Mouse (Mus musculus): Measurements from ENCODE around the gene Sh3rf1.

The Sh3rf1 gene

DNA sequence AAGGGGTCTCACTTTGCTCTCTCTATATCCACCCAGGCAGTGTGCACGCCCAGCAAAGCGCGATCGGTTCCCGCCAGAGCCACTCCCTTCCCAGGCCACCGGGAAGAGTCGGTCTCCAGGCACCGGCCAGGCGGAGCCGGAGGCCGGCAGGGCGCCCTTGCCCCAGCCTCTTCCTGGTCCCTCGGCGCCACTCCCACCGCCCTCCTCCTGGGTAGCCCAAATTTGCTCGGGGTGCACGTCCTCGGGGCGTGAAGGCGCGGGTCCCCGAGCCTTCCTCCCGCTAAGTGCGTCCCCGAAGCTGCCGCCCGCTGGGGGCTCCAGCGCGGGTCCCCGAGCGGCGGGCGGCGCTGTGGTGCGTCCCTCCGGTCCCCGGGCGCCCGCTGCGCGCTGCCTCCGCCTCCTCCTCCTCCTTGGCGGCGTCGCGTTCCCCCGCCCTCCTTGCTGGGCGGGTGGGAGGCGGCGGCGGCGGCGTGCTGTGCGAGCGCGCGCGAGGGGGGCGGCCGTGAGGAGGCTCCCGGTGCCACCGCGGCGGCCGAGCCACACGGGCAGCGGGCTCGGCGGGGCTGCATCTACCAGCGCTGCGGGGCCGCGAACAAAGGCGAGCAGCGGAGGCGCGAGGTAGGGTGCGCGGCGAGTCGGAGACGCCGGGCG lies at the start of gene Sh3rf1:
Gene Sh3rf1 (plus strand): TSS at position 144 of the 651 bp plus-strand sequence.
- peak; percentile 87 for DNase-seq (ENCODE audit: low spot score)

- DNase-seq (ENCODE audit: low spot score) = no peak
Observed at GRCm38 (mm10) chr8:61173921-61174492, 49.7 kb upstream of the Sh3rf1 start.

- DNase-seq (ENCODE audit: low spot score) = no peak
Observed at GRCm38 (mm10) chr8:61175876-61176275, 47.8 kb upstream of the Sh3rf1 start.

DNA sequence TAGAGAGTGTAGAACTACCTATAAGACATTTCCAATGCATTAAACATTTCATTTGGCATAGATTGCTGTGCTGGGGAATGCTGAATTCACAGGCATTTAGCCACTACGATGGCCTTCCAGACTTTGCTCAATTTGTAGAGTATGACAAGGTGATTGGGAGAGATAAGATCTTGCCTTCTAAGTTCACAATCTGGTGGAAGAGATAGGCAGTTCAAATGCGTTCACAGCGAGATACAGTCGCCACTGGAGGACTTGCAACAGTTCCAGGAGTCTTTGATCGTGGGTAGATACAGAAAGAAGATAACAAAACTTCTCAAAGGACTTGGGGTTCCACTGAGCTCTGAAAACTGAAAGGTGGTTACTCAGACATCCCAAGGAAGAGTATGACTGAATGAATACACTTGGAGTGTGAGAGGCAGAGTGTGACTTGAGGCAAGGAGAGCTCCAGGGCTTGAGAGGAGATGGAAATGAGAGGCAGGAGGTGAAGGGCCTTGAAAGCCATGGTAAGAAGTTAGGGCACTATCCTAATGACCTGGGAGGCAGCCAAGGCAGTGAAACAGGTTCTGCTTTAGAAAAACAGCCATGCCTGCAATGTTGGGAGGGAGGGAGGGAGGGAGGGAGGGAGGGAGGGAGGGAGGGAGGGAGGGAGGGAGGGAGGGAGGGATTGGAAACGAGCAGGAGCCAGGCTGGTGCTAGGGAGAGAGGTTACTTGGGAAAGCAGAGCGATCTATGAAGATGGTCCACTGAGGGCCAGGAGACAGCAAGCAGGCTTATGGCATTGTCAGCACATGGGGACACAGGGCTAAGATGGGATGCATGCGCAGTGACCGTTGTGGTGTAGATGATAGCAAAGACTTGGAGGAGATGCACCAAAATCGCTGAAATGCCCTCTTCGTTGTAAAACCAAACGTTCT lies 45.7 kb upstream of the Sh3rf1 start:
- DNase-seq (ENCODE audit: low spot score) = no peak

- no peak for DNase-seq (ENCODE audit: low spot score)
Observed at GRCm38 (mm10) chr8:61178594-61179140, 45.0 kb upstream of the Sh3rf1 start.

DNA sequence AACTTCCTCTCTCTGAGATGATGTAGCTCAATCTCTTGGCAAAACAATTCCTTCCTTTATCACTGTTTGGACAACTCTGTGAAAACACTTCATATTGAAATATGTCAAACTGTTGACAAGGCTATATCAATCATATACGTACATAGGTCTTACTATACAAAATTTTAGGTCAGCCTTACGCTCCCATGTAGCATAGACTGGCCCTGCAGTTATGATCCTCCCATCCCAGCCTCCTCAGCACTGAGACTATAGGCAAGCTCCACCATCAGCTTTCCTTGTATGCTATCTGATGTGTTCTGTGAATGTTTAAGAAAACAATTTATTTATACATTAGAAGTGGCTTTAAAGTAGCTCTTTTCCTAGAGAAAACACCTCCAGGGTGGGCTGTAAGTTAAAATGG lies 42.1 kb upstream of the Sh3rf1 start:
- no peak for DNase-seq (ENCODE audit: low spot score)

DNA sequence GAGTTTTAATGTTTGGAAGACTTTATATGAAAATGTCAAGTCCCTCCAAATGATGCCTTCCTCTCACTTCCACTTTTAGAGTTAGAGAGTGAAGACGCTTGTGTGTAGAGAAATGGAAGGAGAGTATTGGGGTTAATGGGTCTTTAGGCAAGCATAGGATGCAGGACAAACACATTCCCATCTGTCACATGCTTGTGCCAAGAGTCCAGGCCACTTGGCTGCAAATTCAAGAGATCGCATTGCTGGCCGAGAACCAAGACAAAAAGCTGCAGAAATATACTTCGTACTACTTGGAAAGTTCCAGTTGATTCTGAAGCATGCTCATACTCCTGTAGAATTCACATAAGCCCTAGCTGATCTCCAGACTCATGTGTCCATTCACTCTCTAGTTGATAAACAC lies 41.7 kb upstream of the Sh3rf1 start:
- no peak for DNase-seq (ENCODE audit: low spot score)

DNA sequence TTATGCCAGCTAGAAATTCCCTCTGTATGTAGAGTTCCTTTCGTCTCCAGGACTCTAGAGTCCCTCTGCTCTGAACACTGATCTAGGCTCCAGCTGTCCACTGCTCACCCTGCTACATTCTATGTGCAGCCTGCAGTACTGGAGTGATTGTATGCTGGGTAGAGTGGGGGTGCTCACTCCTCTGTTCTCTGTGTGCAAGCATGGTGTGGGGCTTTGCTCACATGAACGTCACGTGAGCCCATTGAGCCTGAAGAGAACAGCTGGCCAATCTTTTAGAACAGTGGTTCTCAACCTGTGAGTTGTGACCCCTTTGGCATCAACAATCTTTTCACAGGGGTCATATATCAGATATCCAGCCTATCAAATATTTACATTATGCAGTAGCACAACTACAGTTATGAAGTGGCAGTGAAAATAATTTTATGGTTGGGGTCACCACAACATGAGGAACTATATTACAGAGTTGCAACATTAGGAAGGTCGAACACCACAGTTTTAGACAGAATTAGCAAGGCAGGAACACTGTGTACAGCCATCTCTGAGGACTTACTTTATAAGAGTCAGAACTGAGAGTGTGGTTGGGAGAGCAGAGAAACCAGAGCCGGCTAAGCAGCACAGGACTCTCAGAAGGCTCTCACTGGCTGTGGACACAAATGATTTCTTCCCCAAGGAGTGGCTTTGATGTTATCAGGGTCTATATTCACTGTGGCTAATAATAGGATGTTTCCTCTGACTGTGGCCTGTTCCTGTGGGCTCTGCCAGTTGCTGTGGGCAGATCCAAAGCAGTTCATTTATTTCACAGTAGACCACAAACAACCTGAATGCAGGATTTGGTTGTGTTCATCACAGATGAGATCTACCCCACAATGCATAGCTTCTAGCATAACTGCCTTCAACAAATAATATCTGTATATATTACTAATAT lies 38.1 kb upstream of the Sh3rf1 start:
- no peak for DNase-seq (ENCODE audit: low spot score)

- no peak for DNase-seq (ENCODE audit: low spot score)
Observed at GRCm38 (mm10) chr8:61194306-61194925, 29.3 kb upstream of the Sh3rf1 start.

GRCm38 (mm10) chr8:61200254-61200887 lies 23.3 kb upstream of the Sh3rf1 start:
- no peak for DNase-seq (ENCODE audit: low spot score)

DNA sequence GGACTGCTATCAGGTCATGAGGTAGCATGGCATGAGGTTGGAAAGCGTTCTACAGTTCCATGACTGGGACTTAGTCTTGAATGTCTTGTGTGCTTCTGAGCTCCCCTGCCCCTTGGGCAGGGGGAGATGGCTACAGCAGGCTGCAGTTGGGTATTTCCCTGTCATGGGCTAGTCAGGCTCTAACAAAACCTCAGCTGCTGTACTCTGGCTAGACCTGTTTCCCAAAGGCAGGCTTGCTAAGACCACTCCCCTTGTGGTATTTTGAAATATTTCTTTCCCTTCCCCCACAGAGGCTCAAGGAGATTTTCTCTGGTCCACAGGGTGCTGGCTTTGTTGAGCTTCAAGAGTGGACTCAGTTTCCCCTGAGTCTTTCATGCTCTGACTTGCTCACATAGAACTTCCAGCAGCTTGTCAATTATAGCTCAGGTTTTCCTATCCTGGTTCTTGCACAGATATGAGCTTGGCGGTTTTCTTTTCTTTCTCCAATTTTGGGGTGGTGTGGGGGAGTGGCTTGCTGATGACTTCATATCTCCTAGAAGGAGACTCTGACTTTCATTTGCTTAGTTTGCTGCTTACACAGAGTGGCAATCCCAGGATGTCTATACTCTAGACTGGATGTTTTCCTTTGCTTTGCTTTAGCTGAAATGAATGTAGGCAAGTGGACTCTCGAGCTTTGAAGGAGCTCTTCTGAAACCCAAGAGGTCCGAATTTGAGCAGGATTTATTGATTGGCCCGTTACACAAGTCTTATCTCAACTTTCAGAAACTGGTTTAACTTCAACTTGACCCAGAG lies 20.4 kb upstream of the Sh3rf1 start:
- no peak for DNase-seq (ENCODE audit: low spot score)

DNA sequence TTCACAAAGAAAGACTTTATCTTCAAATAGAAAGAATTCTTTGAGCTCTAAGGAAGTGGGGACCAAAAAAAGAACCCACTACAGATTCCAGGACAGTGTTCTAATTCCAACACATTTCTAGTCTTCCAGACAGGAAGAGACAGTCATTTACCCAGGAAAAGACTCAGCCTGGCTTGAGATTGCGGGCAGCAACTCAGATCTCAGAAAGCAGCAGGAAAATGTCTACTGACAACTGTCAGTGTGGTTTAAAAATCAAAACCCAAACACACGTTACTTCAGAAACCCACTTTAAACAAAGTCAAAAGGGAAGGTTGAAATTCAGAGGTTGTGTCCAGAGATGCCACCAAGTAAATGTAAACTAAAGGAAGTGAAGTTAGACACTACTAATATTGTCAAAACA lies 16.8 kb upstream of the Sh3rf1 start:
- DNase-seq (ENCODE audit: low spot score) = no peak

DNA sequence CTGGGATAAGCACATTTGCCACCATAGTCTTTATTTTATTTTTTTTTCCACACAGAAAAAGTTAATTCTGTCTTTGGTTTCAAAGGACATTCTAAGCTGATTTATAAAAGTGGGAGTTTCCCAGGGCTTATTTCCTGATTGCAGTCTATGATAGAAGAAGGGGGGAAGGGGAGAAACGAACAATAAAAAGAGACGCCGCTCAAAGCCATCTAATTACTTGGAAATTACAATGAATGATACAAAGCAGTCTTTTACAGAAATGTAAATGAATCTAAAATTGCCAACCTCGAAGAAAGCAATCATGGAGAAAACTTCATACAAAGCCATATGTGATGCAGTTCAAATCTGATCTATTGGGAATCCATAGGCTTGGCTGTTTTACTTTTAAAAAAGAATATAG lies 16.0 kb upstream of the Sh3rf1 start:
- no peak for DNase-seq (ENCODE audit: low spot score)

GRCm38 (mm10) chr8:61208719-61209118 lies 15.0 kb upstream of the Sh3rf1 start:
- DNase-seq (ENCODE audit: low spot score) = no peak

DNA sequence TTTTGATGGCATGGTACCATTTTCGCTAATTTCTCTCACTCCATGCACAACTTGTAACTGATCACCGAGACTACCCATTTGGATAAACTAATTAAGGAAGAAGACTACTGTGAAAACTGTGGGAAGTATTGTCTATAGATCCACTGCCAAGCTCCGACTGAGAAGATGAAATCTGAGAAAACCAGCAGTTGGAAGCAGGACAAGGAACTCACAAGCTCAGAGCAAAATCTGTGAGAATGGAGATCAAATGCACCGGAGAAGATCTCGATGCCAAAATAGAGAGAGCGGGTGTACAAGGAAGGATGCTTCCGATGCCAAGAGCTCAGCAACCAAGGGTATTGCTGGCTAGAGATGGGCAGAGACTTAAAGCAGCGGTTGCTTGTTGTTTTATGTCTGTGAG lies 12.8 kb upstream of the Sh3rf1 start:
- no peak for DNase-seq (ENCODE audit: low spot score)

DNA sequence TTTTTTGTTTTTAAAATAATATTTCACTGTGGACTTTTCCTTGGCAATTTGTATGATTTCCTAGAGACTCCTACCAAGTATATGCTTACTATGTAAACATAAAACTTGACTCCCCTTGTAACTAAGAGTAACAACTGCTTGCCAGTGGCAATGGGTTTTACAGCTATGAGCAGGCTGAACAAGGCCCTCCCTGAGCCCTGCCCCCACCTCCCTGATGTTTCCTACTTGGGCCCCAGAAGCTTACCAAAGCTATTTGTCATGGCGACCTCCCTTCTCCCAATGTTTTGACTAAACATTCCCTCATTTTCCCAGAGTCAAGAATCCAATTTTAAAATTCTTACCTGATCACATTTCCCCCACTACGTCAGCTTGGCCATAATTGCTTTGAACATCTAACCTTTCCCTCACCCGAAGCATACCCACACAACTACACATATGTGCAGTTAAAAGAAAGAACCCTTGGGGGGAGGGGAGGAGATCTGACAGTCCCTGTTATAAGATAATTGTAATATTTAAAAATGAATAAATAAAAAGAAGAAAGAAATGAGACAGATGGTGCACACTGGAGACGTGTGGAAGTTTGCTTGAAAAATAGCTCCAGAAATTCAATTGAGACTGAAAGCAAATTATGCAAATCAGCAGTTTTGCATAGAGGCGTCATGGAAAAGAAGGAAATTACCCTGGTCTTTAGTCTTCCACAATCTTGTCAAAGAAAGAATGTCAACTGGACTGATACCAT lies 8.4 kb upstream of the Sh3rf1 start:
- no peak for DNase-seq (ENCODE audit: low spot score)

DNA sequence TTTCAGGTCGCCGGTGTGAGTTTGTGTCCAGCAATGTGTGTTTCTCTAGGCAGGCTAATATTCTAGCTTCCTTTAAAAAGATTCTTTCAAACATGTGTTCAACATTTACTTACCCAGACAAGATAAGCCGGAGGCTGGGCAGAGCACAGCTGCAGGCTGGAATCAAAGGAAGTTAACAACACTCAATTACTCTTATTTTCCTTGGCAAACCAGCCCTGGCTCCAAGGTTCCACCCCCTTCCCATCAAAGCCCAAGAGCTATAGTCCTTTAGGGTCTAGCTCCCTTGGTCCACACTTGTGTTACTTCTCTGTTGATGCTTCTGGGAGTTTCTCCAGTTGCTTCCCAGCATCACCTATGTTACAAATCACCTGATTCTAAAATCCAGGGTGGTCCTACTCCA lies 6.7 kb upstream of the Sh3rf1 start:
- DNase-seq (ENCODE audit: low spot score) = no peak

- DNase-seq (ENCODE audit: low spot score) = no peak
Observed at GRCm38 (mm10) chr8:61217426-61217825, 6.2 kb upstream of the Sh3rf1 start.

DNA sequence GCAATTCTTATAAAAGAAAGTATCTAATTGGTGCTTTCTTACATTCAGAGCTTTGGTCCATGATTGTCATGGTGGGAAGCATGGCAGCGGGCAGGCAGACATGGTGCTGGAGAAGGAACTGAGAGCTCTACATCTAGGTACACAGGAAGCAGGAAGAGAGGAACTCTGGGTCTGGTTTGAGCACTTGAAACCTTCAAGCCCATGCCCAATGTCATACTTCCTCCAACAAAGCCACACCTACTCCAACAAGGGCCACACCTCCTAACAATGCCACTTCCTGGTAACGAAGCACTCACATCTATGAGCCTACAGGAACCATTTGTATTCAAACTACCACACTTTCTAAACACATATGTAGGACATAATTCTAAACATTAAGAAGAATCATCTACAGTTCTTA lies 5.2 kb upstream of the Sh3rf1 start:
- DNase-seq (ENCODE audit: low spot score) = no peak
